Mouse (Mus musculus): ENCODE results near the gene Clasp1. TPM values are rescaled to one million over a fixed set of nuclear protein-coding genes. Genes with fewer than 3 reads are reported as not detected.

The Clasp1 gene
- total and polyA plus RNA-seq, 3 experiments, result 32.0 to 53.2 (median 42.2) TPM

DNA sequence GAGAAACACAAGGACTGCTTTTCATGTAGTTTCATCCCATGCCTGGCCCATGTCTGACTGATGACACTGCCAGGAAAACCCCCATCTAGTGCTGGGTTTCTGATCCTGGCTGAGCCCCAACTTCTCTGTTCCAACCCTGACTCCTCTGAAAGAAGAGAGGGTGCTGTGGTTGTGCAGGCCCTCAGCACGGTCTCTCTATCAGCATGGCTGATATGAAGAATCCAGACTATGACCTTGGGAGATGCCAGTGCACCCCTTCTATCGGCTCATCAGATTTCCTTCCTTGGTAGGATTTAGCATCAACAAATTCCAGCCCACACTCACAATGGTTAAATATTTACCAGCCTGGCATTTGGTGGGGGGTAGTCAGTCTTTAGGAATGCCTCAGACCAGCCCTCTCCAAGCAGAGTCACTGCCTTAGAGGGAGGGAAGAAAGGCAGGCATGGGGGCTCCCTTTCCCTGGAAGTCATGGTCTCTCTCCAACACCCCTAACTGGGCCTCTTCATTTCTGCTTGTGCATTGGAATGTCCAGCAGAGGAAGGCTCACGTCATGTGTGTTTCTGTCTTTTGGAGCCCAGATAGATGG, 272.1 kb downstream of the Clasp1 start:
- Histone ChIP-seq H3K9ac (ENCODE audit: insufficient read depth, low read depth) (no peak overlapping the region), H3K4me1 (ENCODE audit: control insufficient read depth in 1 of 2, insufficient read depth in 2 of 2) (no peaks in the 10 kb centered on the region), H3K27me3 (replicated peaks) (peaks cover 2% of the 10 kb centered on the region), H3K27ac (ENCODE audit: insufficient read depth, low read depth) (no peak overlapping the region), H3K9me3 (replicated peaks; ENCODE audit: low read length) (no peaks in the 10 kb centered on the region), H3K36me3 (replicated peaks in 1 of 2; ENCODE audit: control insufficient read depth in 1 of 2, insufficient read depth in 1 of 2, low read length in 1 of 2) (no peaks in the 10 kb centered on the region), H3K4me3 (replicated peaks in 1 of 3; ENCODE audit: low read depth in 2 of 3, low read length in 2 of 3, poor library complexity in 1 of 3) (no peak overlapping the region), H3K4me2 (ENCODE audit: insufficient read depth, low read depth, poor library complexity, severe bottlenecking) (no peak overlapping the region), H3K79me2 (replicated peaks; ENCODE audit: control insufficient read depth, extremely low read depth, insufficient read depth, poor library complexity, severe bottlenecking) (no peaks in the 10 kb centered on the region)
- in situ Hi-C loops (cut with MboI; ENCODE audit: low pct_ligation_motif_present, low pct_unique_long_range_greater_than_20kb, low sequenced_read_pairs), result no loop called here
- dilution Hi-C loops (cut with MboI; ENCODE audit: extremely low pct_ligation_motif_present, extremely low pct_unique_long_range_greater_than_20kb, low sequenced_read_pairs), result no loop called here
- DNase-seq (ENCODE audit: extremely low read depth), result no peak
- no peak for TF ChIP-seq PAX5 (IDR thresholded peaks at IDR 0.05; ENCODE audit: low read length)
- no peak for TF ChIP-seq MXI1 (IDR thresholded peaks at IDR 0.05; ENCODE audit: low read depth, low read length)
- TF ChIP-seq ZC3H11A (IDR thresholded peaks at IDR 0.05; ENCODE audit: low read depth, low read length), result no peak
- no peak for TF ChIP-seq TCF12 (IDR thresholded peaks at IDR 0.05; ENCODE audit: low read depth, low read length)
- no peak for TF ChIP-seq E2F4 (IDR thresholded peaks at IDR 0.05; ENCODE audit: insufficient replicate concordance, low read depth, low read length)
- TF ChIP-seq IRF4 (IDR thresholded peaks at IDR 0.05; ENCODE audit: low read depth, low read length), result no peak
- no peak for TF ChIP-seq MAX (IDR thresholded peaks at IDR 0.05; ENCODE audit: low read length)
- TF ChIP-seq NRF1 (IDR thresholded peaks at IDR 0.05; ENCODE audit: low read depth, low read length), result no peak
- TF ChIP-seq RCOR1 (conservative IDR thresholded peaks at IDR 0.05; ENCODE audit: low read depth, low read length), result no peak
- TF ChIP-seq USF2 (conservative IDR thresholded peaks at IDR 0.05; ENCODE audit: low read depth, low read length), result no peak

Other genes with a start within 250 kb of the Clasp1 start
- gene Gm29106, start 212.5 kb upstream of the Clasp1 start, total RNA-seq (2012; rRNA removed), result not detected in 2 replicates
- gene Gm29106, start 212.5 kb upstream of the Clasp1 start, total RNA-seq (2014; rRNA removed), result not detected in 2 replicates
- not detected in 2 replicates for gene Gm29106, start 212.5 kb upstream of the Clasp1 start, polyA plus RNA-seq (2012; ENCODE audit: insufficient read length, low read depth)
- gene Tsn, start 77.3 kb upstream of the Clasp1 start, total RNA-seq (2012; rRNA removed), result 147 and 165 TPM in 2 replicates
- gene Tsn, start 77.3 kb upstream of the Clasp1 start, total RNA-seq (2014; rRNA removed), result 196 and 234 TPM in 2 replicates
- 158 TPM in 2 replicates for gene Tsn, start 77.3 kb upstream of the Clasp1 start, polyA plus RNA-seq (2012; ENCODE audit: insufficient read length, low read depth)
- 74.2 and 110 TPM in 2 replicates for gene Nifk, start 67.2 kb upstream of the Clasp1 start, total RNA-seq (2012; rRNA removed)
- gene Nifk, start 67.2 kb upstream of the Clasp1 start, total RNA-seq (2014; rRNA removed), result 219 and 237 TPM in 2 replicates
- 144 and 162 TPM in 2 replicates for gene Nifk, start 67.2 kb upstream of the Clasp1 start, polyA plus RNA-seq (2012; ENCODE audit: insufficient read length, low read depth)
- 0.04 and 0.08 TPM in 2 replicates for gene Tfcp2l1, start 238.9 kb downstream of the Clasp1 start, total RNA-seq (2012; rRNA removed)
- gene Tfcp2l1, start 238.9 kb downstream of the Clasp1 start, total RNA-seq (2014; rRNA removed), result 0.04 TPM in 2 replicates
- gene Tfcp2l1, start 238.9 kb downstream of the Clasp1 start, polyA plus RNA-seq (2012; ENCODE audit: insufficient read length, low read depth), result 0.03 TPM in 2 replicates